8 mouse cellular contexts compared by ENCODE assay signal in the genomic region with DNA sequence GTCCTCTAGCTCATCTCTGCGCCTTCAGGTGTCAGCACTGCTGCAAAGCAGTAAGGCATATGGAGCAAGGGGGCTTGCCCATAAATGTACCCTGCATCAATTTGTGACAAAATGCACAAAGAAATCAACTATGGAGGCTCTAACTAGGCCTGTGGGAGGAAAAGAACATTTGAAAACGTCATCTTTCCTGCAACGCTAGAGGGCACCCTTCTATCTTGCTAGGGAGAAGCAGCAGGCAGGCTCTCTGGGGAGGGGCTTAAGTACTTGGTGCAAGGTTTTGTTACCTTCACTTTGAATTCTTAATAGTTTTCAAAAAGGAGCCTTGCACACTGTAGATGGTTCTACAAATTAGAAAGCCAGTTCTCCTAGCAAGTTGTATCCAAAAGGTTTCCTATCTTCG. TPM values are rescaled to one million over a fixed set of nuclear protein-coding genes. Genes with fewer than 3 reads are reported as not detected.
A peak's percentile ranks its signal among the peaks of the same experiment; 100 is the strongest.
DNase-seq lines count a peak whose midpoint lies in the region; ATAC-seq and TF ChIP-seq lines count a peak whose summit lies in the region.

No protein-coding gene starts in this region.

- H3K9me3 ChIP-seq in forebrain, embryonic 10.5 days, result no peaks in the 10 kb centered on the region
- no peaks in the 10 kb centered on the region for H3K9me3 ChIP-seq in forebrain, embryonic 12.5 days
- no peaks in the 10 kb centered on the region for H3K9me3 ChIP-seq in midbrain, postnatal 0 days (ENCODE audit: low read length)

- H3K4me2 ChIP-seq in forebrain, embryonic 12.5 days, result no peak overlapping the region
- H3K4me2 ChIP-seq in midbrain, postnatal 0 days (ENCODE audit: low read depth, low read length, poor library complexity, severe bottlenecking), result no peak overlapping the region

- H3K4me1 ChIP-seq in forebrain, embryonic 10.5 days, result peaks cover 23% of the 10 kb centered on the region
- H3K4me1 ChIP-seq in forebrain, embryonic 12.5 days, result peaks cover 18% of the 10 kb centered on the region
- peaks cover 5% of the 10 kb centered on the region; the same call in 1 of the 2 replicates for H3K4me1 ChIP-seq in midbrain, postnatal 0 days (ENCODE audit: insufficient read depth, low read length)

- no peak overlapping the region for H3K4me3 ChIP-seq in forebrain, embryonic 10.5 days
- H3K4me3 ChIP-seq in forebrain, embryonic 12.5 days (replicated peaks), result no peak overlapping the region
- no peak overlapping the region for H3K4me3 ChIP-seq in midbrain, postnatal 0 days (ENCODE audit: low read depth, low read length)

- 22% methylated on average over 4 of the region's 4 CpGs for WGBS in forebrain, embryonic 10.5 days
- 22% methylated on average over 4 of the region's 4 CpGs for WGBS in forebrain, embryonic 12.5 days
- 24% methylated on average over 4 of the region's 4 CpGs for whole genome bisulfite sequencing in midbrain, postnatal 0 days

- H3K36me3 ChIP-seq in forebrain, embryonic 10.5 days (replicated peaks), result no peaks in the 10 kb centered on the region
- no peaks in the 10 kb centered on the region for H3K36me3 ChIP-seq in forebrain, embryonic 12.5 days (replicated peaks)
- H3K36me3 ChIP-seq in midbrain, postnatal 0 days (ENCODE audit: insufficient read depth, low read length), result no peaks in the 10 kb centered on the region

- DNase-seq in forebrain, embryonic 10.5 days (ENCODE audit: extremely low spot score, low spot score), result peak; percentile 29
- peak; percentile 38 for DNase-seq in urinary bladder, postnatal 14 days (ENCODE audit: low spot score)
- no peak for DNase-seq in urinary bladder, postnatal 36 days (ENCODE audit: low spot score in 2 of 2)
- DNase-seq in layer of hippocampus, adult 9-11 months, result peak; percentile 62
- DNase-seq in midbrain, postnatal 0 days (ENCODE audit: low spot score), result peak; percentile 91

- peaks cover 42% of the 10 kb centered on the region for H3K27me3 ChIP-seq in forebrain, embryonic 10.5 days (ENCODE audit: poor library complexity, severe bottlenecking)
- H3K27me3 ChIP-seq in forebrain, embryonic 12.5 days, result peaks cover 22% of the 10 kb centered on the region
- no peaks in the 10 kb centered on the region for H3K27me3 ChIP-seq in midbrain, postnatal 0 days (ENCODE audit: insufficient read depth, low read length)

- no peak overlapping the region for H3K27ac ChIP-seq in forebrain, embryonic 10.5 days
- no peak overlapping the region for H3K27ac ChIP-seq in forebrain, embryonic 12.5 days
- no peak overlapping the region for H3K27ac ChIP-seq in midbrain, postnatal 0 days (ENCODE audit: low read depth, low read length)

- ATAC-seq in forebrain, embryonic 12.5 days (ENCODE audit: low FRiP score), result no peak
- ATAC-seq in frontal cortex, adult (ENCODE audit: low TSS enrichment), result peak; percentile 27; the same call in 1 of the 2 replicates
- no peak for ATAC-seq in midbrain, postnatal 0 days (ENCODE audit: low FRiP score)
- no peak for ATAC-seq in megakaryocyte-erythroid progenitor cell, adult 5-6 weeks (replicated peaks; ENCODE audit: low FRiP score, low TSS enrichment, poor library complexity, severe bottlenecking)

- TF ChIP-seq CTCF in midbrain, postnatal 0 days (IDR thresholded peaks at IDR 0.05), result peak; percentile 89

- no peak overlapping the region for H3K9ac ChIP-seq in forebrain, embryonic 12.5 days
- H3K9ac ChIP-seq in midbrain, postnatal 0 days (replicated peaks; ENCODE audit: low read length, poor library complexity, severe bottlenecking), result no peak overlapping the region

RNA-seq across cellular contexts. Expression of gene Adcy2, which starts 2.8 kb away (rescaled TPM):
- polyA plus RNA-seq in forebrain, embryonic 10.5 days (2016; fragmentation: Nextera tagmentation; extraction: Ambion mirVana), result 0.14 and 0.16 TPM in 2 replicates
- 1.3 and 2.1 TPM in 2 replicates for polyA plus RNA-seq in forebrain, embryonic 12.5 days (2016; fragmentation: Nextera tagmentation; extraction: Ambion mirVana)
- total RNA-seq in midbrain, postnatal 0 days (2014; rRNA removed), result 42.6 and 50.9 TPM in 2 replicates
- 16.8 and 17.3 TPM in 2 replicates for polyA plus RNA-seq in midbrain, postnatal 0 days (2015; fragmentation: Nextera tagmentation; extraction: Ambion mirVana)
- total RNA-seq in megakaryocyte-erythroid progenitor cell, adult 5-6 weeks (2014; fragmentation: Nextera tagmentation), result not detected in 2 replicates
- not detected in 2 replicates for total RNA-seq in megakaryocyte-erythroid progenitor cell, adult 5-6 weeks (2017)

Comparison
In these comparisons a context has a peak if more than half of its experiments do, and no peak if none do; other contexts are left out.
1. DNase-seq: peak in forebrain, embryonic 10.5 days (single experiment), urinary bladder, postnatal 14 days (single experiment), layer of hippocampus, adult 9-11 months (single experiment) and midbrain, postnatal 0 days (single experiment); none in urinary bladder, postnatal 36 days (0 of 2).